Mouse (Mus musculus) cerebellum, adult 11 months (tissue): ENCODE results near the gene Gm7995.
"Not testable (repeated sequence)": the region's sequence is repeated elsewhere in the genome, so short reads cannot be mapped to it uniquely, and the experiment has no call there.

Experiments
- DNase-seq: peaks from one replicate; pipeline ENCODE4 v3.0.0; 2022

Gm7995 gene

GRCm38 (mm10) chr14:42309910-42310309 is at the start of gene Gm7995:
Gm7995 (plus strand) TSS chr14:42310210.
- DNase-seq, result not testable (repeated sequence)

- not testable (repeated sequence) for DNase-seq
Observed at GRCm38 (mm10) chr14:42297258-42297657, 12.8 kb upstream of the Gm7995 start, which contains the start of gene Gm9611. Gm9611 (minus strand) TSS chr14:42297358.
